ENCODE assay signal across 24 mouse cellular contexts in genomic region chr4:137502801-137503200, GRCm38 (mm10). TPM values are rescaled to one million over a fixed set of nuclear protein-coding genes. Genes with fewer than 3 reads are reported as not detected.
DNase-seq lines count a peak whose midpoint lies in the region; ATAC-seq and TF ChIP-seq lines count a peak whose summit lies in the region.
"Had no signal": no experiment of that assay in that cellular context is flagged by ENCODE, and none has a peak within 500 bp of the region (broad histone marks: within the 10 kb centered on the region; RNA-seq: fewer than 3 reads in every experiment).

No protein-coding gene starts in this region.

- intact Hi-C loops in left cerebral cortex, postnatal 4 days (cut with DNase I) = no loop called here

- H3K27ac ChIP-seq in embryonic facial prominence, embryonic 14.5 days (replicated peaks; ENCODE audit: low read depth, low read length) = peak overlapping the region; percentile 28
- H3K27ac ChIP-seq in limb, embryonic 14.5 days (replicated peaks; ENCODE audit: low read depth, low read length) = peak overlapping the region; percentile 61; the same call in 1 of the 2 replicates
- no peak overlapping the region for H3K27ac ChIP-seq in forebrain, embryonic 14.5 days (ENCODE audit: low read depth, low read length)
- H3K27ac ChIP-seq: forebrain, embryonic 12.5 days; liver, embryonic 13.5 days had no signal

- peaks cover 50% of the 10 kb centered on the region for H3K36me3 ChIP-seq in embryonic facial prominence, embryonic 14.5 days (ENCODE audit: control insufficient read depth, insufficient read depth, low read length)
- H3K36me3 ChIP-seq in limb, embryonic 14.5 days (ENCODE audit: control insufficient read depth, insufficient read depth, low read length) = peaks cover 53% of the 10 kb centered on the region
- no peaks in the 10 kb centered on the region for H3K36me3 ChIP-seq in forebrain, embryonic 14.5 days (ENCODE audit: control insufficient read depth, insufficient read depth, low read length)
- H3K36me3 ChIP-seq: G1E had no signal

- no peaks in the 10 kb centered on the region for H3K9me3 ChIP-seq in embryonic facial prominence, embryonic 14.5 days (ENCODE audit: control insufficient read depth, low read length)
- no peaks in the 10 kb centered on the region for H3K9me3 ChIP-seq in limb, embryonic 14.5 days (ENCODE audit: control insufficient read depth, low read length)
- no peaks in the 10 kb centered on the region for H3K9me3 ChIP-seq in forebrain, embryonic 14.5 days (replicated peaks; ENCODE audit: control insufficient read depth, low read length)
- H3K9me3 ChIP-seq: embryonic facial prominence, embryonic 15.5 days; forebrain, embryonic 12.5 days; G1E; liver, embryonic 13.5 days; megakaryocyte, embryonic 14.5 days had no signal

- H3K4me2 ChIP-seq in embryonic facial prominence, embryonic 14.5 days (ENCODE audit: low read depth, low read length) = no peak overlapping the region
- no peak overlapping the region for H3K4me2 ChIP-seq in limb, embryonic 14.5 days (replicated peaks; ENCODE audit: low read depth, low read length, severe bottlenecking)
- no peak overlapping the region for H3K4me2 ChIP-seq in forebrain, embryonic 14.5 days (ENCODE audit: low read length)
- H3K4me2 ChIP-seq: embryonic facial prominence, embryonic 15.5 days; forebrain, embryonic 12.5 days; liver, embryonic 13.5 days had no signal

- ATAC-seq in embryonic facial prominence, embryonic 14.5 days (ENCODE audit: low read depth) = no peak
- ATAC-seq in limb, embryonic 14.5 days (ENCODE audit: low FRiP score, low read depth) = no peak
- no peak for ATAC-seq in forebrain, embryonic 14.5 days

- DNase-seq in kidney, postnatal 4 days = peak; percentile 43 to 51
- no peak for DNase-seq in kidney, adult 18-20 months
- peak; percentile 88 for DNase-seq in adrenal gland, postnatal 14 days
- DNase-seq in embryonic facial prominence, embryonic 14.5 days (ENCODE audit: low spot score) = no peak
- no peak for DNase-seq in limb, embryonic 14.5 days (ENCODE audit: low spot score)
- DNase-seq in forebrain, embryonic 14.5 days (ENCODE audit: low spot score) = no peak
- DNase-seq in left cerebral cortex, postnatal 4 days = no peak
- DNase-seq: kidney, adult 9 months; liver, embryonic 13.5 days; thymus, postnatal 25 days had no signal

- H3K4me3 ChIP-seq in embryonic facial prominence, embryonic 14.5 days (ENCODE audit: low read depth, low read length) = no peak overlapping the region
- no peak overlapping the region for H3K4me3 ChIP-seq in limb, embryonic 14.5 days (replicated peaks; ENCODE audit: low read length)
- no peak overlapping the region for H3K4me3 ChIP-seq in forebrain, embryonic 14.5 days (ENCODE audit: low read depth, low read length)
- H3K4me3 ChIP-seq: embryonic facial prominence, embryonic 15.5 days; forebrain, embryonic 12.5 days; liver, embryonic 13.5 days; megakaryocyte, embryonic 14.5 days had no signal

- WGBS in embryonic facial prominence, embryonic 14.5 days = 81% methylated on average over 7 of the region's 7 CpGs
- WGBS in limb, embryonic 14.5 days = 92% methylated on average over 7 of the region's 7 CpGs
- 86% methylated on average over 7 of the region's 7 CpGs for WGBS in forebrain, embryonic 14.5 days

- no peak overlapping the region for H3K9ac ChIP-seq in embryonic facial prominence, embryonic 14.5 days (ENCODE audit: low read depth, low read length)
- H3K9ac ChIP-seq in limb, embryonic 14.5 days (ENCODE audit: low read depth, low read length, severe bottlenecking) = no peak overlapping the region
- H3K9ac ChIP-seq in forebrain, embryonic 14.5 days (ENCODE audit: low read length) = no peak overlapping the region
- H3K9ac ChIP-seq: embryonic facial prominence, embryonic 15.5 days; forebrain, embryonic 12.5 days; liver, embryonic 13.5 days had no signal

- no peak for TF ChIP-seq POLR2A in limb, embryonic 14.5 days (IDR thresholded peaks at IDR 0.05; ENCODE audit: borderline replicate concordance, extremely low read depth, insufficient read depth, insufficient read length)

- no peaks in the 10 kb centered on the region for H3K27me3 ChIP-seq in embryonic facial prominence, embryonic 14.5 days (replicated peaks; ENCODE audit: control insufficient read depth, insufficient read depth, low read length)
- H3K27me3 ChIP-seq in limb, embryonic 14.5 days (ENCODE audit: control insufficient read depth, insufficient read depth, low read length) = no peaks in the 10 kb centered on the region
- H3K27me3 ChIP-seq in forebrain, embryonic 14.5 days (replicated peaks; ENCODE audit: control insufficient read depth, insufficient read depth, low read length) = no peaks in the 10 kb centered on the region
- H3K27me3 ChIP-seq: embryonic facial prominence, embryonic 15.5 days; forebrain, embryonic 12.5 days; liver, embryonic 13.5 days had no signal

- peaks cover 13% of the 10 kb centered on the region for H3K4me1 ChIP-seq in embryonic facial prominence, embryonic 14.5 days (ENCODE audit: control insufficient read depth, insufficient read depth, low read length)
- H3K4me1 ChIP-seq in limb, embryonic 14.5 days (ENCODE audit: control insufficient read depth, insufficient read depth, low read length) = peaks cover 15% of the 10 kb centered on the region
- H3K4me1 ChIP-seq in forebrain, embryonic 14.5 days (ENCODE audit: control insufficient read depth, insufficient read depth, low read length) = no peaks in the 10 kb centered on the region
- H3K4me1 ChIP-seq: forebrain, embryonic 12.5 days had no signal

RNA-seq across cellular contexts. Expression of gene Hspg2, which starts 34.2 kb away (rescaled TPM):
- 230 and 242 TPM in 2 replicates for total RNA-seq in adrenal gland, postnatal 14 days (2021)
- 64.8 and 67.2 TPM in 2 replicates for polyA plus RNA-seq in embryonic facial prominence, embryonic 14.5 days (2014; fragmentation: Nextera tagmentation; extraction: Ambion mirVana)
- 97.4 and 126 TPM in 2 replicates for polyA plus RNA-seq in limb, embryonic 14.5 days (2012; rRNA removed)
- polyA plus RNA-seq in limb, embryonic 14.5 days (2014; fragmentation: Nextera tagmentation; extraction: Ambion mirVana) = 65.6 and 68.4 TPM in 2 replicates
- polyA plus RNA-seq in forebrain, embryonic 14.5 days (2014; fragmentation: Nextera tagmentation; extraction: Ambion mirVana) = 4.0 and 4.7 TPM in 2 replicates
- 10 to 100 TPM; 14.9 to 15.0 TPM for total RNA-seq in left cerebral cortex, postnatal 4 days (2021)
- polyA plus RNA-seq: G1E had no signal

RNA-seq across cellular contexts. Expression of gene 1700013G24Rik, which starts 49.7 kb away (rescaled TPM):
- not detected in 2 replicates for total RNA-seq in adrenal gland, postnatal 14 days (2021)
- polyA plus RNA-seq in embryonic facial prominence, embryonic 14.5 days (2014; fragmentation: Nextera tagmentation; extraction: Ambion mirVana) = 0.17 and 0.46 TPM in 2 replicates
- 0.23 and 0.26 TPM in 2 replicates for polyA plus RNA-seq in limb, embryonic 14.5 days (2012; rRNA removed)
- 0.30 TPM in 1 of 2 replicates, not detected in the other for polyA plus RNA-seq in limb, embryonic 14.5 days (2014; fragmentation: Nextera tagmentation; extraction: Ambion mirVana)
- not detected in 2 replicates for polyA plus RNA-seq in forebrain, embryonic 14.5 days (2014; fragmentation: Nextera tagmentation; extraction: Ambion mirVana)
- total RNA-seq in left cerebral cortex, postnatal 4 days (2021) = not detected
- total RNA-seq: common myeloid progenitor, adult 5-6 weeks; heart, postnatal 10 days; layer of hippocampus, adult 18-20 months; left cerebral cortex, adult 8-10 months; midbrain, postnatal 0 days; neutrophil, adult 5-6 weeks had no signal
- polyA plus RNA-seq: embryonic facial prominence, embryonic 15.5 days; forebrain, embryonic 12.5 days; G1E; hindbrain, embryonic 16.5 days; liver, embryonic 13.5 days; lung, postnatal 0 days; midbrain, postnatal 0 days; spleen, adult 2 months; stomach, embryonic 16.5 days had no signal

Comparison
In these comparisons a context has a peak if more than half of its experiments do, and no peak if none do; other contexts are left out.
1. DNase-seq: peak in kidney, postnatal 4 days (2 of 2) and adrenal gland, postnatal 14 days (single experiment); none in kidney, adult 18-20 months (single experiment), embryonic facial prominence, embryonic 14.5 days (single experiment), limb, embryonic 14.5 days (single experiment), forebrain, embryonic 14.5 days (single experiment) and left cerebral cortex, postnatal 4 days (single experiment).
2. RNA of gene Hspg2, which starts 34.2 kb away (polyA plus RNA-seq): 65.6 to 126 TPM in limb, embryonic 14.5 days and 64.8 to 67.2 TPM in embryonic facial prominence, embryonic 14.5 days; 4.0 to 4.7 TPM in forebrain, embryonic 14.5 days; every median in the first group is over 10 times any median in the second.